Mouse (Mus musculus) urinary bladder, postnatal 36 days (tissue): ENCODE measurements around the gene Apopt1.
A peak's percentile ranks its signal among the peaks of the same experiment; 100 is the strongest.

Experiments
- DNase-seq, 2 experiments: peaks; one replicate each; pipeline ENCODE4 v3.0.0; 2022; ENCODE audit warnings: low spot score in 2 of 2, mixed read lengths in 1 of 2

The Apopt1 gene

DNA sequence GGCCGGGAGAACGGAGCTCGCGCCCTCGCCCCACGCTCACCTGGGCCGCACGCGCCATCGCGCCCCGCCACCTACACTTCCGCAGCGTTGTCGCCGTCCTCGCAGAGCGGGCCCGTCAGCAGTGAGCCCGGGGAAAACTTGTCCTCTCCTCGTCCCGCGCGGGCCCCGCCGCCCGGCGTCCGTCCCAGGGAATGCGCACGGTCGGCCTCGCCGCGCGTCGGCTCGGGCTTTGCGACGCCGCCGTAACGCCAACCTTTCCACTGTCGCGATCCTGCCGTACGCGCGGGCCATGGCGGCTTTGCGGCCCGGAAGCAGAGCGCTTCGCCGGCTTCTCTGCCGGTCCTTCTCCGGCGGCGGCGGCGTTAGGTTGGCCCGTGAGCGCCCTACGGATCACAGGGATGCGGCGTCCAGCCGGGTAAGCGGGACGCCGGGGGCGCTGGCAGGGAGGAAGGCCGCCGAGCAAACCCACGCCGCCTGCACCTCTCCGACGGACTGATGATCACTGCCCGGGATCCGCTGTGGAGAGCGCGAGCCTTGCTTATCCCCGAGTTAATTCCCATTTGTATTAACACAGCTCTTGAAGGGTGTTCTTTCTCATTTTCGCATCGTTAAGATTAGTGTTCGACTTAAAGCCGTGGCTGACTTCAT is at the start of gene Apopt1, which contains the start of gene Bag5:
Gene Apopt1 (plus strand): TSS at position 258 of the 648 bp plus-strand sequence.
Gene Bag5 (minus strand): TSS at position 254 of the 648 bp plus-strand sequence.
- peak; percentile 89 to 92 for DNase-seq

DNA sequence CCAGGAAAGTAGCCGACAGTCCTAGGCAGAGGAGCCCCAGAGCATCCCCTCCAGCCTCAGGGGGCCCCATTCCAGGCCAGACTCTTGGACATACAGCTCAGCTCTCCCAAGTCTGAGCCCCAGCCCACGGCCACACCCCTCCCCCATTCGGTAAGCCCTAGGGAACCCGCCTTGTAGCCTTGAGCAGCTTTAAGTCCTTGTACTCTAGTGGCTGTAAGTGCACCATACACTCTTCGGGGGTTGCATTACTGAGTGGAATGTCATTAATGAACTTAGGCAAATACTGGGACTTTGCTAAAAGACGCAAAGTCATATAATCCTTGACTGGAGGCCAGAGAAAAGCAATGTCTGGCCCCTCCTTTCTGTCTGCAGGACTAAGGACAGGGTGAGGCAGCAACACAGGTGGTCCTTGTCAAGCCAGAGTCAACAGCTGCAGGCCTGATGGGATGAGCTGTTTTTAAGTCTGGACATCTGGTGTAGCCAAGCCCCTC is 48.9 kb upstream of the Apopt1 start:
- DNase-seq: no peak

DNA sequence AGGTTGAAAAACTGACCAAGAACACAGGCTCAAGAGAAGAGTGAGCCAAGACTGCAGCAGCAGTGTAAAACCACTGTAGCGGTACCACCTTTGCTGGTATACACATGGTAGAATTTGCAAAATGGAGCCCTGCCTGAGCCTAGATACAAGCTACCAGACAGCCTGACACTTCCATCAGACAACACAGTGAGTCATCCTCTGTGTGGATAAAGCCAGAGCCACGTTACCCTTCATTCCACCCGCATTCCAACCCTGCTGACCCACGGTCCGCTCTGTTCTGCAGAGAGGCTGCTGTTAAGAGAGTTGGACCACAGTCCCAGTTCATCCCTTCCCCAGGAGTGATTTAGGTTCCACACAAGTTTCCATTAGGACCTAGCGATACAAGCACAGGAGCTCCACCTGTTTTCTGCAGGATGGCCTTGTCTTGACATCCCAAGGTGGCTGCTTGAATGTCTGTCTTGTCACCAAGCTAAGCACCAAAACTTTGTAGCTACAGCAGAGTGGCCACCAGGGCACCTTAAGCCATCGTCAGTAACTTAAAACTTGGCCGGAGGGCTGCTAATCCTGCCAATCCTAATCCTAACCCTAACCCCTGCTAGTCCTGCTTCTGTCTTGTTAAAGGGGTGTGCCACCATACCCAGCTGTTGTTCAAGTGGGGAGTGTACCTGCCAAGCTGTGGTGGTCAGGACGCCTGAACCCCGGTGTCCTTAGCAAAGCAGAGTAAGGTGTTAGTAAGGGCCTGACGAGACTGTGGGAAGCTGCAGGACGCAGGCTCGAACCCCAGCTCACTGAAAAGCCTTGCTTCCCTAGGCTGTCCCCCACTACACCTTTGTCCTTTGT is 47.8 kb upstream of the Apopt1 start:
- DNase-seq: no peak

DNA sequence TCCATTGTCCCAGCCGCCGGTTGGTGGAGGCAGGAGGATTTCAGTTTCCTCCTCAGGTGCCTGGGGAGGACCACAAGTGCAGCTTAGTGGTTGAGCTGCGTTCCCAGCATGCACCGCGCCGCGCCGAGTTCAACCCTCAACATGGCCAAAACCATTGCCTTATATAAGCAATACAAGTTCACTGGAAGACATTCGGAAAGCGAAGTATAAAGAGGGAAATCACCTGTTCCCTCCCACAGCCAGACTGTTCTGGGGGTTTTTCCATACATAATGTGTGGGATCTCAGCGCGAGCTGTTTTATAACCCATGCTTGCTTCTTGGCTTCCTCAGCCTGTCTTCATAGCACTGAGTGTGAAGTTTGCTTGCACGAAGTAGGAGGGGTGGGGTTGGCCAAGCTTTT is 46.7 kb upstream of the Apopt1 start:
- DNase-seq: no peak

DNA sequence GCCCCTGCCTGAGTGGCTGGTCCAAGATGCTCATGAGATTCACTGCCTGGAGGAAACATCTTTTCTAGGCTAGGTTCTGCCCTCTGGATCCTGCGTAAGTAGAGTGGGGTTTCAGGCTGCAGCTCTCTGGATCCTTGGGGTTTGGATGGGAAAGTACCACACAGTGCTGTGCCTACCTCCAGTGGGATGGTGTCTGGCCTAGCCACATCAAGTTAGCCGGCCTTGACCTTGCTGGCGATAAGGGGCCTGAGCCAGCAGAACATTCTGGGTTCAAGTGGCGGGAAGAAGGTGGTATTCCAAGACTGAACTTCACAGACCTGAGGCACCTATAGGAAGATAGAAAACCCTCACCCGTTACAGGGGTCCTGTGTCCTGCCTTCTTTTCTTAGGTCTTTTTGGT is 45.6 kb upstream of the Apopt1 start:
- DNase-seq: no peak

DNA sequence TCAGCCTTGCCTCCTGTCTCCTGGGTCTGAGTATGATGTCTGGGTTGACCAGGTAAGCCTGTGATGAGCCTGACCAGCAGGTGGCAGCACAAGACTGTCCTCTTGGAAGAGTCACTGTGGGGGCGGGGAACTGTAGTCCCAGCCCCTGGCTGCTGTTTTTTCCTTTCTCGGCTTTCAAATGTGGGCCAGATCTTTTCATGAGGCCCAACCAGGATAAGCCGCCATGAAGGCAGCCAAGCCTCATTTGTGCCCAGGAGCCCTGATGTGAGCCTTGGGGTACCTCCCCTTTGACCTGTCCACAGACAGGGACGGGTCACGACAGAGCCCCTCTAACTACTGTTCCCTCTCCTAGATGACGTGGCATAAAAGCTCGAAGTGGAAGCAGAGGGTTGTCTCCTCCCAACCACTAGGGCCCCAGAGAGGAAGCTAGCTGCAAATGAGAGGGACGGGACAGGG is 44.6 kb upstream of the Apopt1 start:
- peak; percentile 90 to 94 for DNase-seq

DNA sequence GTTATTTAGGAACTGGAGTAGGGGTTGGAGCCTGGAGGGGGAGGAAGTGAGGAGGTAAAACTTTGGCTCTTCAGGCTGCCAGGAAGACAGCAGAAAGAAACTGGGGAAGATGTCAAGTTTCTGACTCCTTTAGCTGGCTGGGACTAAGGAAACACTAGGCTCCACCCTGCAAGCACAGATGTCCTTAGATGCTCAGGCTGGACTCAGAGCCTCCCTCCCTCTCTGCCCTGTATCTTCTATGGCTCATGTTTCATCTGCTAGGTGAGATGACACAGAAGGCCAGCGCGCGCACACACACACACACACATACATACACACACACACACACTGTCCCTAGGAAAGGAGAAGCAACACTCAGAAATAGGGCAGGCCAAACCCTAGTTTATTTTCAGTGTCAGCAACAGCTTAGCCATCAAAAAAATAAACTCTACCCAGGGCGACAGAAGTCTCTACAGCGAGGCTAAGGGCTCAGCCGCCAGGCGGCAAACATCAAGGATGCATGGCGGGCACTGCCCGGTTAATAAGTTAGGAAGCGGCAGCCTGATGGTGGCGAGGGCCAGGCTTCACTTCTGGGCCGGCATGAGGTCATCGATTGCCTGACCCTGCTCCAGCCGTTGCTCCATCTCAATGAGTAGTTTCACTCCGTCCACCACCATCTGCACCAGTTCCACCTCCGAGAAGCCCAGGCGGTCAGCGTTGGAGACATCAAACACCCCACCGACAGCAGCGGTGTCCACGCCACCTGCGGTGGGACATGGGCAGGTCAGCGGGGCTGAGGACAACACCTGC is 43.9 kb upstream of the Apopt1 start:
- DNase-seq: no peak

DNA sequence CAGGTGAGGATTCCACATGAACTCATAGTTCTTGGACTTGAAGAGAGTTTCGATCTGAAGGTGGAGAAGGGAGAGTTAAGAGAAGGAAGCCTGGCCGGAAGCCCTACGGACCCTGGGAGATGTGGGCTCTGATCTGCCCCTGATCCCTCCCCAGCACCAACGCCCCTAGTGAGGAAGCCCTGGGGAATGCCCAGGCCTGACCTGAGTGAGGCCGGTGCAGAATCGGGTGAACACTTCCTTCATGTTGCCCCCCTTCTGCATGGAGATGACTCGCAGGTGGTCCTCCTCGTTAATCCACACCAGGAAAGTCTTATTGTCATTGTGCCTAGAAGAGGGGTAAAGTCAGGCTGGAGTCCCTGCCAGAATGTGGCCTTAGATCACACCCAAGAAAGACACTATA is 43.1 kb upstream of the Apopt1 start:
- DNase-seq: no peak

DNA sequence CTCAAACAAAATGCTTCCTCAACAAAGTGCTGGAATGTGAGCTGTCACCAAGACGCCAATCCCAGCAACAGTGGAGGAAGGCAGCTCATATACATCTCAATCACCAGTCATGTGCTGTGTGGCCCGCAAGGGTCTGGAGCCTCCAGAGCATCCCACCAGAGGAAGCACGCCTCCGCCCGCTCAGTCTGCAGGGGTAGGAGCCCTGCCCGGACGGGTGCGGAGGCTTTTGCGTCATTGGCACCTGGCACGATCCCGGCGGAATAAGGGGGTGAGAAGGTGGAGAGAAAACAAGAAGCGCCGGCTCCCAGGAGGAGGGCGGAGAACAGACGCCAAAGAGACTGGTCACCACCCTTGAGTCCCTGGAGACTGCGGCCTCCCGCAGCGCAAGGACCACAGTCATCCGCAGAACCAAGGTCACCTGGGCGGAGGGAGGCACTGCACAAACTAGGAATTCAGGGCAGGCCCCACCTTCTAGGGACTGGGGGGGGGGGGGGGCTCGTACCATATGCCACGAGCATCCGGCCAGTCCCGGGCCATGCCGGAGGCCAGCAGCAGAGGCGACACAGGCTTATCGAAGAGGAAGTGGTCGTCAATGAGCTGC is 42.6 kb upstream of the Apopt1 start:
- DNase-seq: no peak

DNA sequence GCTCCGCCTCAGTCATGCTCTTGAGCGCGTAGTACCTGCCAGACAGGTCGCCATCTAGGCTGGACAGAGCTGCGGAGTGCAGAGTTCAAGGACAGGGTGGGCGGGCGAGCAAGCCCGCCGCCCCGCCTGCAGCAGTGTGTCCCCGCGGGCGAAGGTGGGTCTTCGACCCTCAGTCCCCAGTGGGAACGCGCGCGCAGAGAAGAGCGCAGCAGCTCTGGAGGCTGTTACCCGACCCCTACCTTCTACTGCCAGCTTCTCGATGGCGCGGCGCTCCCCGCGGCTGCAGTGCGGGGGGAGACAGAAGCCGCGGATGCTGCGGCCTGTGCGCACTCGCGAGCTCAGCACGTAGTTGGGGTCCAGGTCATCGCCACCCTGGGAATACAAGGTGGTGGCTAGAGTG is 42.1 kb upstream of the Apopt1 start:
- DNase-seq: no peak

DNA sequence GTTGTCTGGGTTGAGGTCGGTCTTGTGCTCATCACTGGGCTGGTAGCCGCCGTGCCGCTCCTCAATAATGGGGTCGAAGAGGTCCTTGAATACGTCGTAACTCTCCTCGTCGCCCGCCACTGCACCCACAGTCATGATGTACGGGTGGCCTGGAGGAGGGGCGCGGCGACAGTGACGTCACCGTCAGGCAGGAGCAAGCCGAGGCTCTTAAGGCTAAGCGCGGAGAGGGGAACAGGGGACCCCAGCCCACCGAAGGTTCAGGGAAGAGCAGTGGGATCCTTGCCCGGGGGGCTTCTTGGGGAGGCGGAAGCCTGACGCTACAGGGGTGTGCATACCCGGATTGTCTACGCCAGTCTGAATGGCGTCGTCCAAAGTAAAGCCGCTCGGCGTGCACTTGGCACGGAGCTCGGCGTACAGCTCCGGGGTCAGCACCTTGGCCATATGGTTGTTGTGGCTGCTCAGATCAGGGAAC is 41.6 kb upstream of the Apopt1 start:
- DNase-seq: peak in 1 of 2 experiments; percentile 53

DNA sequence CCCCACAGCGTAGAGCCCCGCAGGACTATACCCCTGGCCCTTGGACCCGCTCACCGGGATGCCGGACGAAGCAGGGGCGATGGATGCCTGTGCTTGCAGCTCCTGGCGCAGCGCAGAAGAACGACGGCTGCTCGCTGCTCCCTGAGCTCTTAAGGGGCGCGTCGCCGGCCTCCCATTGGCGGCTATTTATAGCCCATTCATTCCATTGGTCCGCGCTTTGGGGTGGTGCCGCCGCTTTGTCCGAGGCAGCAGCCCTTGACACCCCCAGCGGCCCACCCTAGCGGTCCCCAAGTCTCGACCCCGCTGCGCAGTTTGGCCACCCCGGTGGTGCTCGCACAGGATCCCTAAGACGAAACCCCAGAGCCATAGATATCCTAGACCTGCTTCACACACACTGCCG is 40.9 kb upstream of the Apopt1 start, which contains the start of gene Ckb:
Gene Ckb (minus strand): TSS at position 163 of the 400 bp plus-strand sequence.
- peak in 1 of 2 experiments; percentile 66 for DNase-seq

DNA sequence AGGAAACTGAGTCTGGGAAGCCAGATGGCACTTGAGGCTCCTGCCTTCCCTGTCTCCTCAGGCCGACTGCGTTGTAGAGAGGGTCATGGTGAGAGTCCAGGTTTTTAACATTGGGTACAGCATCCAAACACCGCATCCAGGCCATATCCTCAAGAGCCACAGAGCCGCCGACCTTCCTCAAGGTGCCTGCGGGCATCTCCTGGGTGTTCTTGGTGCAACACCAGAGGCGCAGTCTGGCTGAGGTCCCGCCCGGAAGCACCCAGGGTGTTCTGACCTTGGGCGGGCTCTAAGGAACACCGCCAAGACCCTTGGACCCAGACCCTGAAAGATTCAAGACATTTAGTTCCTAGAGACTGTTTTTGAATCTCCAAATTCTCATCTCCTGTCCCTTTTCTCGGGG is 40.5 kb upstream of the Apopt1 start:
- DNase-seq: no peak

DNA sequence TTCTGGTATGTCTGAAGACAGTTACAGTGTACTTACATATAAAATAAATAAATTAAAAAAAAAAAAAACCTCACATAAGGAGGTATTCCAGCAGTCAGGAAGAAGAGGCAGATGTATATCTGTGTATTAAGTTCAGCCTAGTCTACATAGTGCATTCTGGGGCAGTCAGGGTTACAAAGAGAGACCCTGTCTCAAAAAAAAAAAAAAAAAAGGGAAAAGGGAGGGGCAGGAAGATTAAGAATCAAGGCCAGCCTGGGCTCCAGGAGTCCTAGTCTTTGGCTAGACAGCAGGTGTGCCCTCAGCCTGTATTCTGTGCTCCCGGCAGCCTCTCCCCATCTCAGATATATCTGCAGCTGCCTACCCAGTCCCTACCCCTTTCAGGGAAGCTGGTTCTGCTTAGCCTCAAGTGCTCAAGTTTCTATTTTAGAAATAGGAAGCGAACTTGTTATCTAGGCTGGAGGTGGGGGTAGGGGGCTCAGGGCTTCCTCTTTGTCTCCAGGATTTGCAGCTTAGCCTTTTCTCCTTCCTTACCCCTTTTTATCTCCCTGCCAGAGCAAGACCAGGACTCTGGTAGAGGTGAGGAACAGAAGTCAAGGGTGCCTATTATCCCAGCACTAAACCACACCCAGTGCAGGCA is 38.1 kb upstream of the Apopt1 start:
- no peak for DNase-seq

DNA sequence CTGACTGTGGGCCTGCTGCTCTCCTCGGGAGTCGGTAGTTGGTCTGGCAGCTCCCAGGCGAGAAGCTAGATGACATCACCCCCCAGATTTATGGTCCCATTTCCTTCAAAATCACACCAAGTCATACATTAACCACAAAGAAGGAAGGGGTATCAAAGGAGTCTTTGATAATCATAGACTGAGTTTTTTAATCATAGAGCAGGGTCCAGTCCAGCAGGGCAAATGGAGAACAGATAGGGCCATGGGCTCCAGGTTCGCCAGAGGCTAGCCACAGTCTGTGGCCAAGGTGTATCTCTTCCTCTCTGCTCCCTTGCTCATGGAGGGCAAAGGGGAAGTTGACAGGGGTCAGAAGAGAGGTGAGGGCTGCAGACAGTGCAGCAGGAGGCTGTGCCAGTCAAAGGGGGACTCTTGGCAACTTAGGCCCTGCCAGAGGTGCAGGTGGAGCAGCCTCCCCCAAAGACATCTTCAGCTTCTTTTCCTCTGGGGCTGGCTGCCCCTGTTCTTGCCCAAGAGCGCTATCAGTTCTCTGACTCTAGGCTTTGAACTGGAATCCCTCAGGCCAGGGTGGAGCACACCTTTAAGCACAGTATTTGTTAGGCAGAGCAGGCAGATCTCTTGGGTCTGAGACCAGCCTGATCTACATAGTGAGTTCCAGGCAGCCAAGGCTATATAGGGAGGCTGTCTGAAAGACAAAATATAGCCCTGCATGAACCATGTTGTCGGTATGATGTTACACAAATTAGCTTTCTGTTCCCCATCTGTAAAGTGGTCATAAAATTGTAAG is 37.1 kb upstream of the Apopt1 start:
- DNase-seq: no peak

DNA sequence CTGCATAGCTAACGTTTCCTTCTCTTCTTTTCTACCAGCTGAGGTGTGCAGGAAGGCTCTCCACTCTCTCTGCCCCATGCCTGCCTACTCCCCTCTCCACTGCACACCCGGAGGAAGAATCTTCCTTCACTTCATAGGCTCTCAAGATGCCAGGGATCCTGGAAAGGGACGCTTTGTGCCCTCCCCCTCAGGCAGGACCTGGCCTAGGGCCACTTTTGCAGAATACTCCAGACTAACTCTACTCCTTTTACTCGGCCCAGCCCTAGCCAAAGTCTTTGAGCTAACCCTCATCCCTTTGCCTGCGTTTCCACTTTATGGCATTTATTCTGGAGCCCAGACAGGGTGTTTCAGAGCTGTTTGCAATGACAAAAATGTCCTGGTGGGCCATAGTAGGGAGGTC is 35.6 kb upstream of the Apopt1 start:
- no peak for DNase-seq

DNA sequence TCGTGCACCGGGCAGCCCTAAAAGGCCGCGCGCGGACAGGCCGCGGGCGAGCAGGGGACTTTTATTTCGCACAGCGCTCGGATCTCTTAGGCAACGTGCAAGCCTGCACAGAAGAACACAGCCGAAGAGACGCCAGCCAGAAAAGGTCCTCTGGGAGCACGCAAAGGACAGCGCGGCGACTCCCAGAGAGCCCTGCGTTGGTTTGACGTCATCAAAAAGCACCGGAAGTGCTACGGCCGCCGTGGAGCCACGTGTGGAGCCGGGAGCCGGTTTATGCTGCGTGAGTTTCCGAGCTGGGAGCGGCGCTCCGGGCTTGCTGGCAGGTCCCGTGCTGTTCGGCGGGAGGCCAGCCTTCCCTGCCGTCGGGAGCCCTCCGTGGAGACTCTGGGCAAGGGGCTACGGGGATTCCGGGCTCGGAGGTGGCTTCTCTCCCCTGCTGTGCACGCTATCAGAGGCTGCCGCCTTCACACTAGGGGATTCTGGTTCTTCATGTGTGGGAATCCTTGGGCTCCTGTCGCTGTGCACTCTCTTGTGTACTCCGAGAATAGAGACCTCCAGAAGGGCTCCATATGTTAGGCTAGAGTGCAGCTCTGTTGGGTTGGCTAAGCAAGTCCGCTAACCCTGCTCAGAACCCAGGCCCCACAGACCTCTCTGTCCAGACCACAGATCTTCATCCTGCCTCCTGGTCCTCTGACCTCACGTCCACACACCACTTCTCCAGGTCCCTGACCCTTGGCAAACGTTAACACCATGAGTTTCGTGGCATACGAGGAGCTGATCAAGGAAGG is 35.0 kb upstream of the Apopt1 start, which contains the start of gene Trmt61a:
Gene Trmt61a (plus strand): TSS at position 224 of the 788 bp plus-strand sequence.
- peak; percentile 80 to 91 for DNase-seq

DNA sequence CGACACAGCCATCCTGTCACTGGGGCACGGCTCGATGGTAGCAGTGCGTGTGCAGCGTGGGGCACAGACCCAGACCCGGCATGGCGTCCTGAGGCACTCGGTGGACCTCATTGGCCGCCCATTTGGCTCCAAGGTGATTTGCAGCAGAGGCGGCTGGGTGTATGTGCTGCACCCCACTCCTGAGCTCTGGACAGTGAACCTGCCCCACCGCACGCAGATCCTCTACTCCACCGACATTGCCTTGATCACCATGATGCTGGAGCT is 34.5 kb upstream of the Apopt1 start:
- no peak for DNase-seq

DNA sequence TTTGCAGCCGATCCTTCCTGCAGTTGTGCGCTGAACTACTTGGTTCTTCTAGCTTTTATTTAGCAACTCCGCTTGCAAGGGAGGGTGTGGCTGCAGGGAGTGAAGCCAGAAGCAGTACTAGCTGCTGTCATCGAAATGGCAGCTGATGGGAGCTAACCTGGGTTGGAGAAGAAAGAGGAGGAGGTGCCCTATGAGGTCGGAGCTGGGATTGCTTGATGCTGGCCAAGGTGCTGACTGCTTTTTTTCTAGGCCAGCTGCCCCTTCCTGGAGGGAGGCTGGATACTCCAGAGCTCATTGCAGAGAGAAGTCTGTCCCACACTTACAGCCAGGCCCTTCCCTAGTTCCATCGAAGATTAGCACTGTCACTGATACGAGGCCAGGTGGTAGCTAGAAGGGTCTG is 34.1 kb upstream of the Apopt1 start:
- DNase-seq: no peak

DNA sequence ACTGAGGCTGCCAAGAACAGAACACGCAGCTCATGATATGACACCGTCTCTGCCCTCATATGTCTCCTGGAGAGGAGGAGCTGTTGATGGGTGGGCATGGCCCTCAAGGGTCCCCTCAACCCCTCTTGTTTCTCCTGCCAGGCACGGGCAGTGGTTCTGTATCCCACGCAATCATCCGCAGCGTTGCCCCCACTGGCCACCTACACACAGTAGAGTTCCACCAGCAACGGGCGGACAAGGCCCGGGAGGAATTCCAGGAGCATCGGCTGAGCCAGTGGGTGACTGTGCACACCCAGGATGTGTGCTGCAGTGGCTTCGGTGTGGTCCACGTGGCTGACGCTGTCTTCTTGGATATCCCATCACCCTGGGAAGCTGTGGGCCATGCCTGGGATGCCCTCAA is 32.4 kb upstream of the Apopt1 start:
- DNase-seq: no peak
